Mouse (Mus musculus) right cerebral cortex, postnatal 36 days (tissue): ENCODE measurements around the gene Gm35134.
"Not testable (repeated sequence)": the region's sequence is repeated elsewhere in the genome, so short reads cannot be mapped to it uniquely, and the experiment has no call there.

Source experiments
- DNase-seq, 2 experiments: peaks; one replicate each; pipeline ENCODE4 v3.0.0; 2022; ENCODE audit warnings: low spot score in 2 of 2, mixed read lengths in 1 of 2

Gene Gm35134

GRCm38 (mm10) chrY:19112707-19113106 lies at the start of gene Gm35134:
Gm35134 (plus strand) TSS chrY:19113007.
- DNase-seq: not testable (repeated sequence)
